Mouse (Mus musculus) myocyte (in vitro differentiated cells): ENCODE measurements at regions not wholly inside any gene's neighbourhood (a gene's known extent, or its start where the extent isn't known, plus 50 kb on each side); places are given as distances from the start of the nearest gene placed in this dataset.

ENCODE experiments used
- MAX ChIP-seq: IDR thresholded peaks from one replicate; pipeline ENCODE4 v1.6.1; 2011; ENCODE audit warnings: low read depth, mild to moderate bottlenecking, control low read depth
- MYOD1 ChIP-seq, 3 experiments: IDR thresholded peaks; one replicate each; pipeline ENCODE4 v1.6.1; 2011; ENCODE audit warnings: control low read depth in 2 of 3, low read depth in 2 of 3, mild to moderate bottlenecking in 2 of 3, moderate library complexity in 1 of 3; ENCODE audit not compliant: insufficient read length in 2 of 3, control insufficient read depth in 1 of 3
- POLR2A ChIP-seq: IDR thresholded peaks from one replicate; pipeline ENCODE4 v1.6.1; 2011; ENCODE audit warnings: low read depth, mild to moderate bottlenecking, control low read depth, moderate library complexity; ENCODE audit not compliant: insufficient read length
- POLR2AphosphoS2 ChIP-seq: IDR thresholded peaks from one replicate; pipeline ENCODE4 v1.6.1; 2011; ENCODE audit warnings: low read depth, control low read depth; ENCODE audit not compliant: insufficient read length
- TCF12 ChIP-seq: IDR thresholded peaks from one replicate; pipeline ENCODE4 v1.6.1; 2011; ENCODE audit warnings: mild to moderate bottlenecking, control low read depth; ENCODE audit not compliant: poor library complexity, insufficient read depth, severe bottlenecking
- TCF3 ChIP-seq: IDR thresholded peaks from one replicate; pipeline ENCODE4 v1.6.1; 2011; ENCODE audit warnings: low read depth, control low read depth; ENCODE audit not compliant: insufficient read length
- USF1 ChIP-seq: IDR thresholded peaks from one replicate; pipeline ENCODE4 v1.6.1; 2011; ENCODE audit warnings: low read depth, mild to moderate bottlenecking, control low read depth, moderate library complexity

DNA sequence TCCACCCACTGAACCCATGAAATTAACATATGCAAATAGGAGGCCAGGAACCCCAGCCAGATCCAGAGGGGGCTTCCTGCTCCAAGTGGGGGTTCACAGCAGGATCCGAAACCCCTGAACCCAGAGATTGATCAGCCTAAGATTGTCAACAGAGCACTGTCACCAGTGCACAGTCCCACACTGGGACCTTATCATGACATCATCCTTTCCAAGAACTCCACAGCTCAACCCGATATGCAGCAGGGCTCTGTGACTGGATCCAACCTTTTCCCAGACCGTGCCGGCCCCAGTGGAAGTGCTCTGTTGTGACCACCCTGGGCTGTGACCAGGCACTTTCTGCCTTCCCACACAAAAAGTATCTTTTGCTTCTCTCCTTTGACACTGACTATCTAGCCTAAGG is 57.7 kb upstream of the Dio3 start:
- TF ChIP-seq MAX = no peak
- no peak for TF ChIP-seq TCF3
- no peak for TF ChIP-seq POLR2A
- TF ChIP-seq USF1 = no peak
- no peak for TF ChIP-seq TCF12
- no peak for TF ChIP-seq POLR2AphosphoS2
- no peak for TF ChIP-seq MYOD1 (IDR thresholded peaks at IDR 0.05; ENCODE audit: control insufficient read depth in 1 of 3, insufficient read length in 2 of 3, low read depth in 2 of 3)
